Mouse (Mus musculus) liver, postnatal 0 days (tissue): ENCODE data around the gene Col23a1.

Experiments used
- CTCF ChIP-seq: sonication (generic); IDR thresholded peaks from 2 replicates; pipeline ENCODE4 v1.5.1; 2016; ENCODE audit warnings: antibody characterized with exemption, low read depth
- EP300 ChIP-seq: IDR thresholded peaks from 2 replicates; pipeline ENCODE4 v1.6.1; 2016; ENCODE audit warnings: antibody characterized with exemption, low read depth, mild to moderate bottlenecking

GRCm38 (mm10) chr11:51403886-51404285 lies 114.2 kb downstream of the Col23a1 start:
- TF ChIP-seq CTCF (no peak), EP300 (peak; percentile 90)
